Mouse (Mus musculus) adrenal gland, adult 8-10 months (tissue): ENCODE measurements around the gene Nsmce4a. TPM values are rescaled to one million over a fixed set of nuclear protein-coding genes. Genes with fewer than 3 reads are reported as not detected.

ENCODE experiments used
- DNase-seq: peaks from one replicate; pipeline ENCODE4 v3.0.0; 2022
- total RNA-seq, 4 experiments: library from RNA; stranded (reverse); gene quantifications; 2 replicates each; pipeline ENCODE4 v1.2.4; 2022

Nsmce4a gene
- total RNA-seq, 4 experiments from 2014 or later, result 70.1 to 87.9 (median 80.8) TPM

DNA sequence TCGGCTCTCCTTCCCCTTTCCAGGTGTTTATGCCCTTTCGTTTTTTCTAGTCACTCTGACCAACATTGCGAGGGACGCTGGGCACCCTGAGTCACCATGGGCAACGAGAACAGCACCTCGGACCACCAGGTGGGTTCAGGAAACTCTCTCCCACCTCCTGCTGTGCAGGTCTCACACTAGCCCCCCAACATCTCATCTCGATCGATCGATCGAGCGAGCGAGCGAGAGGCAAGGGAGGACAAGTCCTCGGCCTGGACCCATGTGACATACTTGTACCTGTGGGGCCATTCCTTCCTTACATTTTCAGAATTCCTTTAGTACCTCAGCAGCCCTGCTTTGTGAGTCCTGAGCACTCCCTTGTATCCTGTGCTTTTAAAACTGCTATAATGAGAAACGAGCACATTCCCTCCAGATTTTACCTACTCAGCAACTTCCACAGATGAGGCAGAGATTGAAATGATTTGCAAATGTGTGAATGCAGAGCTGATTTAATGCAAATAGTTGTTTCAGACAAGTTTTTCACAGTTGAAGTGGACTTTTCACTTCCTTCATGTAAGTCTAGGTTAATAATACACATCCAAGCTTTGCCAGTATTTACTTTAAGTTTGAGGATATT, 4.6 kb upstream of the Nsmce4a start, which contains the start of gene Tacc2:
Tacc2 (plus strand) TSS at position 51 of the 616 bp plus-strand sequence.
- DNase-seq, result no peak

DNA sequence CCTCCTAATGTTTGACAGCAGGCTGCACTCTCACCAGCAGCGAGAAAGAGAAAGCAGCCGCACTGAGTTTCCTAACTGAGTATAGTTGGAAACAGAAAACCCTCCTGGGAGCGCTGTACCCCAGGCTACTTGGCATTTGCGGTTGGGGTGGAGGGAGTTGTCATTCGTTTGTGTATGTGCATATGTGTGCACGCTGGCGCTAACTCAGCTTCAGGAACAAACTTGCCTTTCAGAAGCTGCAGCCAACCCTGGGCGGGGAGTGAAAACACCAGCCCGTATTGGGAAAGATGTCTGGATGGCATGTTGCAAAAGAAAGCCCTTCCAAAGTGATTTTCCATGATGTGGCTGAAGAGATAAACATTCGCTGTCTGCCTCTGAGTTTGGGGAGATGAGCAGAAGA, 4.1 kb upstream of the Nsmce4a start:
- peak; percentile 49 for DNase-seq

DNA sequence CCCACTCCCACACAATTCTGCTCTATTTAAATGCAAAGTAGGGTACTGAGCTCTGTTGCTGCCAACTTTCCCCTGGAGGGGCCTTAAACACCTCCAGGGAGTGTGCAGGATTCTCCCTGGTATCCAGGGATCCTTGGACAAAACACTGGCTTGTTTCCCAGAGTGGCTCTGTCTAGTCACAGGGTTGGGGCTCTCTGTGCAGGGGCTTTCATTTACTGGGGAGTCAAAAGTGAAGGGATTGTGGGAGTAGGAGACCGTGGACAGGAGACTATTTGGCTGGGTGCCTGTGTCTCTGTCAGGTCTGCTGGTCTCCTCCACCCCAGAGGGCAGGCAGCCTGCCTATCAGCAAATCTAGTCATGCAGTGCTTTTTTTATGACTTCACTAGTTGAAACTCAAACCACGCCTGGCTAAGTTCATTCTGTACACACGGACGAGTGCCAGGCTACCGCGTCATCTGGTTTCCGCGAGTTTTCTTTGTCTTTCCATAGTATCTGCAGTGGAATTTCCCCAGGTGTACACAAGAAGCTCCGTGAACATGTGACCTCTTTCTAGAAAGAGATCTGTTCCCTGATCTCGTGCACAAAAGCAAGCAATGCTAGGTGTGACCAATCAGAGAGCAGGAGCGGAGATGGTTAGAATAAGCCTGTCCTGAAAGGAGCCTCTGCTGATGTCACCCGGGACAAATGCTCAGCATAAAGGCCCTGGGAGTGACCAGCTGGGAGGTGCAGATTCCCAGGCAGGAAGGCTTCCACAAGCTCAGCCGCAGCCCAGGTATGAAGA, 1.5 kb upstream of the Nsmce4a start:
- no peak for DNase-seq

DNA sequence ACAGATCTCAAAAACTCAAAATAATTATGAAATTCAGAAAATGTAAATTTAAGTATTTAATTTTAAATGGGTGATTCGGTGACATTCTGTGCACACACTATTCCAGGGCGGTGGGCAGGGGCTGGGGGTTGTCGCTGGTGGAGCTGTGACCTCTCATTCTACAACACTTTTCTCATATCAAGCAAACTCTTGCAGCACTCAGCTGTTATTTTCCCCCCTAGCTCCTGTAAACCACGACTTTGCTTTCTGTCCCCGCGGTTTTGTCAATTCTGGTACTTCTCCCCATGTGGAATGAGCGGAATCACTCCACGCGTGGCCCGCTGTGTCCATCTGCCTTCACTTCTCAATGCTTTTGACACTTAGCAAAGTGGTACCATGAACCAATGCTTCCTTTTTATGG, 828 bp upstream of the Nsmce4a start:
- DNase-seq, result no peak

DNA sequence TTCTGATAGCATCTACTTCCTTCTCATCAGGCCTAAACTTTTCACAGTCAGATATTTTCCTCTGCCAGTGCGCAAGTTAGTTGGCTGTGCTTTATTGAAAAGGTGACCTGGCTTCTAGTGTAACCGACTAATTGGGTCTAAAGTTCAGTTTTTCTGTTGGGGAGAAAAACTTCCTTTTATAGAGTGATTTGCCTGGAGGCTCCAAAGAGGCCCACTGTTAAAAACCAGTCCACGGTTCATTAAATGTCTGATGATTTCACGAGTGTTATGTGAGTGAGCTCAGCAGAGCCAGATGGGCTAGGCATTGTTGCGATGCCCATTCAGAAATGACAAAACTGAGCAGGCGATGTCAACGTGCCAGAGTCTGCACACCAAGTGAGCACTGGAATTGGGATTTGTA, 2.4 kb downstream of the Nsmce4a start:
- no peak for DNase-seq

DNA sequence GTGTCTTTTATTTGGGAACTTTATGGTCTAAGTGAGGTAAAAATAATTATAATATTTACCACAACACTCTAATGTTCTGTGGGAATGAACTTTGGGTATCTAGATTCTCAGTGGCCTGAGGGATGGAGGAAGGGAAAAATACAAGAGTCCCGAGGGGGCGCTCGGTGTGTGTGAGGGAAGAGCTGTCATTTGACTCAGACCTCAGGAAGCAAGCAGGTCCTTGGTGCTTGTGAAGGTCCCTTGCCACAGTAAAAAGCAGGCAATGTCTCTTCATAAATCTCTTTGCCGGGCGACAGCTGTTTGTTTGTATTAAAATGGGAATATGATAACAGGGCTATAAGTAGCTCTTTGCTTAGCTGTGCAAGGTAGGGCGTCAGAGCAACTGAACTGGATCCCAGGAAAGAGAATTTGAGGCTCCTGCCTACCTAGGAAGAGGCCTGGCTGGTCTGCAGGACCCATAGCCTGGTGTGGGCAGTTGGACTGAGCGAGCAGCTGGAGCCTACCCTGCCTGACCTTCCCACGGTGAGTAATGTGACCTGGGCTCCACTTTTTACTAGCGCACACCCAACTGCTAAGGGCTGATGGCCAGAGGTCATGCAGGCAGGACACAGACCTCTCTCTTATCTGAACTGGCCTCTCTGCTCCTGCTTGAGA, 4.0 kb downstream of the Nsmce4a start:
- DNase-seq, result peak; percentile 65

DNA sequence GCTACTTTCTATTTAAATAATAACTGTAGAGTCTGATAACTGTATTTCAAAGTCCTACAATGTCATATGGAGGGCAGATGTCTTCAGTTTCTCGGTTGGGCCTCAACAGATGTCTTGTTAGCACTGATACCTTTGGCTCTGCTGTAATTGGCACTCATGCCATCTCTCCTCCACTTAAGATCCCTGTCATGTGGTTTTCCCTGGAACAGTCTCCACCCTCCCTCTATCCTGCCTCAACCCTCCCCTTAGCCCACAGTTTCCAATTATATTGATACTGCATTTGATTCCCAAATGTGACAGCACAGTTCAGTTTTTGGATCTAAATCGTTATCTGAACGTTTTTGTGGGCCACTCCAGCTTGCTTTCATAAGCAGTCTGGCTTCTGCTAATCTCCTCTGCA, 8.3 kb downstream of the Nsmce4a start:
- no peak for DNase-seq

DNA sequence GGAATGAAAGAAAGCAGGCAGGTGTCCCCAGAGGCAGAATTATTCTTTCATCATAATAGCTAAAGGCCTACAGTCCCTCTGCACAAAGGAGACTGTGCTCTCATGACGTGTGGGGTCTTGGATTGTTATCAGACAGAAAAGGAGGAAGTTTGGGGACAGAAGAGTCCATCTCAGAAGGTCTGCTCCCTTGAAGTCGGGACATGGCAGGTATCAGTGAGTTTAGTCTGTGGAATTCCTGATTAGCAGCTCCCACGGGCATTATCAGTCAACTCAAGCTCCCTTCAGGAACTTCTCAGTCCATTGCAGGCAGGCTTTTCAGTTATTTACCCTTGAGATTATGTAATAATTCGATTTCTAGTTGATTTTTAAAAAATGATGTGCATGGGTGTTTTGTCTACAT, 9.0 kb downstream of the Nsmce4a start:
- DNase-seq, result no peak

DNA sequence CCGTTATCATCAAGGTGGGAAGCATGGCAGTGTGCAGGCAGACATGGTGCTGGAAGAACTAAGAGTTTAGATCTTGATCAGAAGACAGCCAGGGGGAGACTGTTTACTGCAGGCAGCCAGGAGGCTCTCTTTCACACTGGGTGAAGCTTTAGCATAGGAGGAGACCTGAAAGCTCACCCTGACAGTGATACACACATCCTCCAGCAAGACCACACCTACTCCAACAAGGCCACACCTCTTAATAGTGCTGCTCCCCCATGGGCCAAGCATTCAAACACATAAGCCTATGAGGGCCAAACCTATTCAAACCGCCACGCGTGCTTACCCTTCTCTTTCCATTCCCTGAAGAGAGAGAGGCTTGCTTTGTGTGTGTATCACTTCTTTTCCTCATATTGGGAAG, 9.6 kb downstream of the Nsmce4a start:
- DNase-seq, result no peak

DNA sequence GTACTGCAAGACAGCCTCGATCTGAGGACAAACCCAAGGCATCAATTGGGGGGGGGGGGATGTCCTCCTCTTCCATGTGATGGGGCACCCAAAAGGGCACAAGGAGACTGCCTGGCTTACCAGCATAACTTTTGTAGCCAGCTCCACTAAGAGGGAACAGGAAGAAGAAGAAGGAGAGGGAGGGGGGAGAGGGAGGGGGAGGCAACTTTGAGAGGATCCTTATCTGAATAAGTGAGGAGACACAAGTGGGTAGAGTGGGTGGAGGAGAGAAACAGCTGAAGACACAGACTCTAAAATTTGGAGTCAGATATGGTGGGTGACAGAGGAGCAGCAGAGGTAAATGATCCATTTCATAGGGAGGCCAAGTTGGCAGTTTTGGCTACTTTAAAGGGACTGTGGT, 12.0 kb downstream of the Nsmce4a start:
- no peak for DNase-seq

DNA sequence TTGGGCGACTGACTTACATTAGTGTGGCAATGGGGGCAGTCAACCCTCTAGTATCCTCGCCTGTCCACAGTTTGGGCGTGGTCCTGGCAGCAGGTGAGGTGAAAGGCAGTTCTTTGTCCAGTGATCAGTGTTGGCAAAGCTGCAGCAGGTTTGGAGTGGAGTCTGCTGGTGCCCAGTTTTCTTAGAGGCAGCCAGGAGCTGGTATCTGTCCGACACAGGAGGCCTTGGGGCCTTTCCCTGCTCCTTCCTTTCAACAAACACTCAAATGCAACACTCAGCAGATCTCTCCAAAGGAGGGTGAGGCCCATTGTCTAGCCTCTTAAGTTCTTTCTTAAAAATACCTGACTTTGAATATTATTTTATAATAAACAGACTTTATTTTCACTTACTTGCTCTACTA, 14.3 kb downstream of the Nsmce4a start:
- DNase-seq, result no peak

DNA sequence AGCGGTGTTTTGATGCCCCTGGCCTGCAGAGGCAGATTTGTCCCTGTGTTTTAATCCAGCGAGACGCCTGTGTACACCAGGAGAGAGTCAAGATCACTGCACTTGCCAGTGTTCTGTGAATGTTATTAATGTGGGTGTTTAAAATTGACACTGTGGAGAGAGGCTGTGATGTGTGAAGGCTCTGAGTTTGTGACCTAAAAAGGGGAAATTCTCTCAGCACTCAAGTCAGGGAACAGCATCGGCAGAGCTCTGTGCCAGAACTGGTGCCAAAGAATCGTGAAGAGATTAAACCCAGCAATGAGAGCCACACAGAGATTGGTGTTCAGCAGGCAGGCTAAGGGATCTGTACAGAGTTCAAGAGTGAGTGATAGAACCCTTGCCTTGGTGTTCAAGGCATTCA, 17.3 kb downstream of the Nsmce4a start:
- no peak for DNase-seq

DNA sequence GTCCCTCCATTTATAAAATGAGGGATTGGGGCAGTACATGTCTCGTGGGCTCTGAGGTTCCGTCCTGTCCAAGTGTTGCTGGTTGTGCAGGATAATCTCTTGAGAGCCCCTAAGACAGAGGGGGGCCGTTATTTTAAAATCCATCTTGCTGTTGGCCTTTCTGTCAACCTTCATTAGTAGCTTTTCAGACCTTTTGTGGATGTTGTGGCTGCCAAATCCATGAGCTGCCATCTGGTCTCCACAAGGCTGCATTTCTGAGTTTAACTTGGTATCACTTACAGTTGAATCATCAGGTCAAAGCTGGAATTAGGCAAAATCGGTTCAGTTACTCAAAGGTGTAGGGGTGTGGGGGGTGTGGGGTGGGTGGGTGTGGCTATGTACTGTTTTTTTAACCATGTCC, 19.6 kb downstream of the Nsmce4a start:
- DNase-seq, result no peak

DNA sequence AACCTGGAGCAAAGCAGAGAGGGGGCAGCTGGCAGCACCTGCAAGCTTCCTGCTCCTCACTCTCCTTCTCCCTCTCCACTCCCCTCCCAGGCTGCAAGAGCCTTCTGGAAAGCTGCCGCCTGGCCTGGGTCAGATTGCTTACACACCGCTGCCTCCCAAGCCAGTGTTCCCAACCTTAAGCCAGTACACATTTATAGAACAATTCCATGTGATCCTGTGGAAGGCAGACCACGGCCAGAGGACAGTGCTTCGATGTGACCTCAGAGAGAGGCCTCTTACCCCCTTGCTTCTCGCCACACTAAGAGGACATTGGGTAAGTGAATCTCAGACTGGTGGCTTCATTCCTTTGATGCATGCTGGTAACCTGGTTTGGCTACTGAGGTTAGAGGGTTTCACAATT, 20.1 kb downstream of the Nsmce4a start:
- DNase-seq, result no peak

DNA sequence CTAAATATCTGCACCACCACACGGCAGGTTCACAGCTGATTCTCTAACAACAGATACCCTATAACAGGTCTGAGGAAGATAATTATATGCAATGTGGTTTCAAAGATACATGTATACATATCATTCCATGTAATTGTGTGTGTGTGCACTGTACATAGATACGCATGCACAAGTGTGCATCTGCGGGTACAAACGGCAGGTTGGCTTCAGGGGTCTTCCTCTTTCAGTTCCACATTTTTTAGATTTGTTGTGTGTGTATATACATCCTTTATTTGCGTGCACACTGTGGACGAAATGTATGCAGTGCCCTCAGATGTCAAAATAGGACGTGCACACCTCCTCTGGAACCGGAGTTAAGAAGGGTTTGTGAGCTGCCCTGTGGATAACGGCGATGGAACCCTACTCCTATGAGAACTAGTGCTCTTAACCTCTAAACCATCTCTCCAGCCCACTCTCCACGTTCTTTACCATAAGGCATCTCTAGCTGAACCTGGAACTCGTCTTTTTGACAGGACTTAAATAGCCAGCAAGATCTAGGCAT, 25.2 kb downstream of the Nsmce4a start:
- DNase-seq, result no peak

DNA sequence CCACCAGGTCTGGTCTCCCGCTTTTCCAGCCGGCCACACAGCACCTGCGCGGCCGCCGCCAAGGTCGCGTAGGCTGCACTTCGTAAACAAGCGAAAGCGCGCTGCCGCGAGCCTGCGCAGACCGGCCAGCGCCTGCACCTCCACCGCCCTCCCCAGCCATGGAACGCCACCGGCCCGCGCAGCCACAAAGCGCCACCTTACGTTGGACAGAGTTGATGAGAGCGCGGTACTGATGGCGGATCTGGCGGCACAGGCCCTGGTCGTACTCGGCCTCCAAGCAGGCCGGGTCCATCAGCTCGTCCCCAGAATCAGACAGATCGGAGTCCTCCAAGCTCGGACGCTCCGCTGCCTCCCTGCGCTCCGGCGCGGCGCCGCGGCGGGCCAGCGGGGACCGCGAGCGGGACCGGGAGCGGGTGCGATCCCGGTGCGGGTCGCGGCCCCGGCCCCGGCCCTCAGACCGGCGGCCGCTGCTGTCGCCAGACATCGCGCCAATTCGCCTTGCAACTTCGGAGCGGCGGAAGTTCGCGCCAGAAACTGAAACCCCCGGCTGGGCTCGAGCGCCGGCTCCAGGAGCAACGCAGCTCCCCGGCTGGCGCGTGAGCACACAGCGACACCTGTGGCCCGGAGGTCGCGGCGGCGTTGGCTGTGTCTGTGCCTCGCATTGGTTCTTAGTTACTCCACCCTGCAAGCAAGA, 26.0 kb downstream of the Nsmce4a start:
- DNase-seq, result peak; percentile 86

DNA sequence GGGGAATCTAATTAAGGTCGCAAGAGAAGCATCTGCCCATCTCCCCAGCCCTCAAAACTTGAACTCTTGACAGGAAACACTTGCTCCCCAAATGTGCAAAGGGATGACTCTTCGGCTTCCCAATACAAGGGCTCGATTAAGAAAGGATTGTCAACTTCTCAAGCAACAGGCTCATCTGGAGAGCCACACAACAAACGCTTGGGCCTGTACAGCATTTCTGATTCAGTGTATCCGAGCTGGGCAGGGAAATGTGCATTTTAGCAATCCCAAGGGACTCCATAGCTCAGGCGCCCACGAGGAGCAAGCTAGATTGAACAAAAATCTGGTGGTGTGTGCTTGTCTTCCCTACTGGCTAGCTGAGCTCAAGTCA, 26.5 kb downstream of the Nsmce4a start:
- DNase-seq, result no peak

DNA sequence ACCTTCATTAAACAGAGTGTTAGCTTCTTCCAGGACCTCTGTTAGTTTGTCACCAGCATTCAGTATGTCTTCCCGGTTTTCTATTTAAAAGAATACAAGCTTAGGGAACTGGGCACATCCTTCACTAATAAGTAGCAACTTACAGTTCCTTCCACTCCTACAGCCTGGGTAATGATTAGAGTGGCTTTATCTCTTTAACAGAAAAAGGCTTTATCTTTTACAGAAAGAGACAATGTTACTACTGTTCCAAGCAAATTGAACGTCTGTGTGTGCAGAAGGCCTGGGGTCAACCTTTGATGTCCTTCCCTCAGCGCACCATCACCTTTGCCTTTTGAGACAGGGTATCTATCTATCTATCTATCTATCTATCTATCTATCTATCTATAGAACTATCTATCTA, 27.0 kb downstream of the Nsmce4a start:
- no peak for DNase-seq

DNA sequence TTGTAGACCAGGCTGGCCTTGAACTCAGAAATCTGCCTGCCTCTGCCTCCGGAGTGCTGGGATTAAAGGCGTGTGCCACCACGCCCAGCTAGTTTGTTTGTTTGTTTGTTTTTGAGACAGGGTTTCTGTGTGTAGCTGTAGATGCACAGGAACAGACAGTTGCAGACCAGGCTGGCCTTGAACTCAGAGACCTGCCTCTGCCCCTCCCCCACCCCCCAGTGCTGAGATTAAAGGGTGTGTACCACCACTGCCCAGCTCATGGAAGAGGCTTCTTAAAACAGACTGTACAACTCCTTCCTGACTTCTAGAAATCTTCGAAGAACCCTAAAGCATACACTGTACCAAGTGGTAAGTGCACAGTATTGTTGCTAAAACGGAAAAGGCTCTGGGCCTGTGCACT, 27.5 kb downstream of the Nsmce4a start:
- no peak for DNase-seq

DNA sequence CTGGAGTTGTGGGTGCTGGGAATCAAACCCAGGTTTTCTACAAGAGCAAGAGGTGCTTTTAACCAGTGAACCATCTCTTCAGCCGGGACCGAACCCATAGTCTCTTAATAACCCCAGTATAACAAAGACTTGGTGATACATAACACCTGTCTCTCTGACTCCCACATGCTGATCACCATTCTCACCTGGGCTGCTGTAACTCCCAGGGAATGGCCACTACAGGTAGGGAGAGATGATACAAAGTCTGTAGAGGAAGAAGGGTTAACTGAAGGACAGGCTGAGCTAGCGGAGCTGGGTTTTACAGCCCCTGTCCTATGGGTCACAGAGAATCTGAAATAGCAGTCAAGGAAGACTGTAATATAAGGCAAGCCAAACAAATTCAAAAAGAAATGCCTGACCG, 29.7 kb downstream of the Nsmce4a start:
- no peak for DNase-seq

DNA sequence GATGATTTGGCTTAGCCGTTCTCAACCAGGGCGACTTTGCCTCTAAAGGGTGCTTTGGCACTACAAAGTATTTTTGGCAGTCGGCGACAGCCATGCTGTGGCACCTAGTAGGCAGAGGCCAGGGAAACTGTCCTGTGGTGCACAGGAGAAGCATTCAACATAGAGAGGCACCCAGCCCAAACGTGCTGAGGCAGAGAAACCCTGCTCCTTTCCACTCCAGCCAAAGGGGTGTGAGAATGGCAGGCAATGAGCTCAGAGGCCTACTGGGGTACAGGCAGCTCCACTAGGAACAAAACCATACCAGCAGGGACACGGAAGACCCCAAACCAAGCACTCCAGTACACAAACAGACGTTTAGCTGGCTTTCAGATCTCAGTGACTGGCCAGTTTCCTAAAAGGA, 32.7 kb downstream of the Nsmce4a start:
- no peak for DNase-seq

DNA sequence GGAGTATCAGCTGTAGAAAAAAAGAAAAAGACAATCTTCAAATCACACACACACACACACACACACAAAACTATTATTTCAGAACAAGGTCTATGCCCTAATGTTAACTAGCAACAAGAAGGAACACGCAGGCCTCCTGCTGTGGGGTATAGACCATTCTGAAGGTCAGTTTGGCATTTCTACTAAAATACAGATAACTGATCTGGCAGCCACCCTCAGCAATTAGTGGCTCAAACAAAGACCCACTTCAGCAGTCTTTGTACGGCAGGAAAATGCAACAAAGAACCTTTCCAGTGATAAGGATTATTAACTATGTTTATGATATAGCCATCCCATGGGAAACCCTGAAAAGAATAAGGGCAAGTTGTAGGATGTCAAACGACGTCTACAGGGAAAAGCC, 35.9 kb downstream of the Nsmce4a start:
- DNase-seq, result no peak

DNA sequence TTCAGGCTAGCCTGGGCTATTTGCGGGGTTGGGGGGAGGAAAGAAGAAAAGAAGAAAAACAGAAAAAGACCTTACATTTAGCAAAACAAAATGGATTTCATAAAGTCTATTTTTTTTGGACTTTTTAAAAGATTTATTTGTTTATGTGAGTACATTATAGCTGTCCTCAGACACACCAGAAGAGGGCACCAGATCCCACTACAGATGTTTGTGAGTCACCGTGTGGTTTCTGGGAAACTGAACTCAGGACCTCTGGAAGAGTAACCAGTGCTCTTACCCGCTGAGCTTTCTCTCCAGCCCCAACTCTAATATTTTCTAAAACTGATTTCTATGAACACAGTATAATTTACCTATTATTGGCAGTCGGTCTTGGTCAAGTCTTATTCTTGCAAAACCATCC, 37.7 kb downstream of the Nsmce4a start:
- DNase-seq, result no peak
